Mouse (Mus musculus): ENCODE measurements around the gene Slc44a5.
"Not testable (repeated sequence)": the region's sequence is repeated elsewhere in the genome, so short reads cannot be mapped to it uniquely, and the experiment has no call there.

Gene Slc44a5

GRCm38 (mm10) chr3:153960884-153961283, 12.4 kb upstream of the Slc44a5 start:
- in situ Hi-C loops (cut with MboI; ENCODE audit: unreplicated experiment in 2 of 2) = loop anchor here in 1 of 2 experiments (10.0 kb wide), 1 partner anchor 614 kb away; no protein-coding TSS in a partner anchor

DNA sequence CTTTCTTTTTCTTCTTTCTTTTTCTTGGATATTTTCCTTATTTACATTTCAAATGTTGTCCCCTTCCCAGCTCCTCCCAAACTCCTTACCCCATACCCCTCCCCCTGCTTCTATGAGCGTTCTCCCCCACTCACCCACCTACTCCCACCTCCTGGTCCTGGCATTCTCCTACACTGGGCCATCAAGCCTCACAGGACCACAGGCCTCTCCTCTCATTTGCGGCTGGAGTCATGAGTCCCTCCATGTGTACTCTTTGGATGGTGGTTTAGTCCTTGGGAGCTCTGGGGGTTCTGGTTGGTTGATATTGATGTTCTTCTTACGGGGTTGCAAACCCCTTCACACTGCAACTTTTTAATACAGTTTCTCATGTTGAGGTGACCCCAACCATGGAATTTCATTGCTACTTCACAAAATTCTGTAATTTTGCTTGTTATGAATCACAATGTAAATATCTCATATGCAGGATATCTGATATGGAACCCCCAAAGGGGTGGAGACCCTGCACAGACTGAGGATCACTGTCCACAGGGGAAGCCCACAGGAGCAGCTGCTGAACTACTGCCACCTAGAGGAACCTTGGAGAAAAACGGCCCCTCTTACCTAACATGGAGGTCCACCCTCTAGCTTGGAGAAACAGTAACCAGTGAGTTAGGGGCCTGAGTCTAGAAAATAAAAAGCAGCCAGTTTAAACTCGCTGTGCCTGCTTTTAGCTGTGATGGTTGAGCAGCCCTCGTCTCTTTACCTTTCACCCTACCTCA, 11.4 kb upstream of the Slc44a5 start:
- in situ Hi-C loops (cut with MboI; ENCODE audit: unreplicated experiment in 2 of 2) = loop anchor here in 1 of 2 experiments (10.0 kb wide), 1 partner anchor 613 kb away; no protein-coding TSS in a partner anchor

DNA sequence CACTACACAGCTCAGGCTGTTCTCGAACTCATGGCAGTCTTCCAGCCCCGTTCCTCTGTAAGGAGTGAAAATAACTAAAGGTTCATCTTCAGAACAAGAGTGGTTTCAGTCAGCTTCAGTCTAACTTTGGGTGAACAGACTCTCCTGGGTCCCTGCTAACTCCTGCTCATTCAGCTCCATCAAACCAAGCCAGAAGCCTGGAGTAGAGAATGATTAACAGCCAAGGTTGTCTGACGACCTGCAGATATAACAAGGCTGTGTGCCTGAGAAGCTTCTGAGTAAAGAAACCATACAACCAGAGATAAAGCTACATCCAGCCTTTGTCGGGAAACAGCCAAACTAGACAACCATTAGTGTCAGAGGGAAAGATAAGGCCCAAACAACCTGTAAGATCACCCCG, 5.8 kb upstream of the Slc44a5 start:
- in situ Hi-C loops (cut with MboI; ENCODE audit: unreplicated experiment in 2 of 2) = loop anchor here in 1 of 2 experiments (10.0 kb wide), 1 partner anchor 607 kb away; no protein-coding TSS in a partner anchor

GRCm38 (mm10) chr3:153968549-153968948, 4.7 kb upstream of the Slc44a5 start:
- in situ Hi-C loops (cut with MboI; ENCODE audit: unreplicated experiment in 2 of 2) = loop anchor here in 1 of 2 experiments (10.0 kb wide), 1 partner anchor 606 kb away; no protein-coding TSS in a partner anchor

- in situ Hi-C loops (cut with MboI; ENCODE audit: unreplicated experiment in 2 of 2) = loop anchor here in 1 of 2 experiments (10.0 kb wide), 1 partner anchor 605 kb away; no protein-coding TSS in a partner anchor
Observed at GRCm38 (mm10) chr3:153969451-153969850, 3.8 kb upstream of the Slc44a5 start.

DNA sequence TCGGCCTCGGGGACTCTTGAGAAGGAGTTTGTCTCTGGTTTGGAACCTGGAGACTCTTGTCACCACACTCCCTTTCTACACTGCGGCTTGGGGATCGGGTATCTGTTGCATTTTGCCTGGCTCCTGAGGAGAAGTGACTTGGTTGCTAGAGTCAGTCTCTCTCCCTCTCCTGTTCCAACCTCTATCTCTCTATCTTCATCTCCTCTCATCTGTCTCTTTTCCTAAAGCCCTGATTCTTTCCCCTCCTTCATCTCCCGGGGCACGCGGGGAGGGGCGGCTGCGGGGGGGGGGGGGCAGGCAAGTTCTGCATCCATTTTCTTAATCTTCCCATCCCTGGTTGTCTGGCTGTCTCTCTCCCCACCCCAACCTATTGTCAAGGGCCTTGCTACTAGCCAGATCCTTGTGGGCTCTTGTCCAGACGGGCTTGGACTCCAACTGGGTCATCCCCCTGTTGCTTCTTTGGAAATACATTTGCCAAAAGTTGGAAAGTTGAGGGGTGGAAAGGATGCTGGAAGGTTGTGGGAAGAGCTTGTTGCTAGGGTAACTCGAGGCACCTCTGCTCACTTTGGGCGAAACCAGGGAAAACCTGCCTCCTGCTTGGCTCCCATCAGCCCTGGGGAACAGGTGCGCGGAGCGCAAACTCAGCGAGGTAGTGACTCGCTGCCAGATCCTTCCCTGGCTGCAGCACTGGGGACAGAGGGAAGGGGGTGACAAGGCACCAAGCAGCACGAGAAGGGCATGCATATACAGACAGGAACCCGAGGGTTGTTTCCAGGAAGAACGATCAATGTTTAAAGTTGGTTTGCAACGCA, 919 bp downstream of the Slc44a5 start:
- in situ Hi-C loops (cut with MboI; ENCODE audit: unreplicated experiment in 2 of 2) = no loop called here

DNA sequence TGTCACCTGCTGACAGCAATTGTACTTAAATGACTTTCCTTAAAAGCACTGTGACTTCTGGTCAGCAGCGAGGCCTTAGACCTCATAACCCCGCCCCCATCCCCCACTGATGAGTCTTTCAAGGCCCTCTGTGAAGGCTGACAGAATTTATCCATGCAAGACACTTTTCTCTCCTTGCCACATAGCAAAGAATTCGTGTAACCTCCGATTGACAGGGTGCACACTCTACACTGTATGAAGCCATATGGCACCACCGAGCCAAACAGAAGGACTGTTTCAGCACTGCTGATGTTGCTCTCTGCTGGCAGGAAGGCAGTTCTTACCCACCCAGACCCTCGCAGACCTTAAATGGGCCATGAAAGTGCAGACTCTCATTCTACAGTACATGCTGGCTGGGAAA, 1.8 kb downstream of the Slc44a5 start:
- in situ Hi-C loops (cut with MboI; ENCODE audit: unreplicated experiment in 2 of 2) = no loop called here

DNA sequence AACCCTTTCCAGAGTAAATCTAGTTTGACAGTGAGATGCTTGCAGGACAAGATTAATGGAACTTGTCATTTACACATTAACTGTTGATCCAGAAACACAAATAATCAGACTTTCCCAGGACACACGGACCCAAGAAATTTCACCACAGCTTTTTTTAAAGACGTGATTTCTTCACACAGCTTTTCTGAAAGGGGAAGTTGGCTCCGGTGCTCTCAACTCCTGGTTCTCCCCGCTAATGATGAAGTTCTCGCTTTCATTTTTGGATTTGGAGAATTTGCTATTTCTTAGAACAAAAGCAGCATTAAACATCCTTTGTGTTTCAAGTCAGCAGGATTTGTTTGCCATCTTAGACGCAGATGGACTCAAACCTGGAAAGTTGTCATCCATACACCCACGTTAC, 2.6 kb downstream of the Slc44a5 start:
- in situ Hi-C loops (cut with MboI; ENCODE audit: unreplicated experiment in 2 of 2) = no loop called here

DNA sequence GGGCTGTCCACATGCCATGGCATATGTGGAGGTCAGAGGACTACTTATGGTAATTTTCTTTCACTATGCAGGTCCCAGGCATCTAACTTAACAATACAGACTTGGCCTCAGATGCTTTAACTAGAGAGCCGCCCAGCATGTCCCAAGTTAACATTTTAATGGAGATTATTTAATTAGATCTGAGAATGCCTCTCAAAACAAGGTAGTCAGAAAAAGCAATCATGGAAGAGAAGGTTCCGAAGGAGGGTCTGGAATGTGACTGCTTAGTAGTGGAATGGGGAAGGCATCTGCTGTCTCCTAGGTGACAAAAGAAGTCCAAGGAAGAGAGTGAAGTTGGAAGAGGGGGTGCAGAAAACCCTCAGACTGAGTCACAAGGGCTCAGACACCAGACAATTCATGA, 7.4 kb downstream of the Slc44a5 start:
- in situ Hi-C loops (cut with MboI; ENCODE audit: unreplicated experiment in 2 of 2) = no loop called here

- in situ Hi-C loops (cut with MboI; ENCODE audit: unreplicated experiment in 2 of 2) = no loop called here
Observed at GRCm38 (mm10) chr3:153984428-153985340, 11.4 kb downstream of the Slc44a5 start.

DNA sequence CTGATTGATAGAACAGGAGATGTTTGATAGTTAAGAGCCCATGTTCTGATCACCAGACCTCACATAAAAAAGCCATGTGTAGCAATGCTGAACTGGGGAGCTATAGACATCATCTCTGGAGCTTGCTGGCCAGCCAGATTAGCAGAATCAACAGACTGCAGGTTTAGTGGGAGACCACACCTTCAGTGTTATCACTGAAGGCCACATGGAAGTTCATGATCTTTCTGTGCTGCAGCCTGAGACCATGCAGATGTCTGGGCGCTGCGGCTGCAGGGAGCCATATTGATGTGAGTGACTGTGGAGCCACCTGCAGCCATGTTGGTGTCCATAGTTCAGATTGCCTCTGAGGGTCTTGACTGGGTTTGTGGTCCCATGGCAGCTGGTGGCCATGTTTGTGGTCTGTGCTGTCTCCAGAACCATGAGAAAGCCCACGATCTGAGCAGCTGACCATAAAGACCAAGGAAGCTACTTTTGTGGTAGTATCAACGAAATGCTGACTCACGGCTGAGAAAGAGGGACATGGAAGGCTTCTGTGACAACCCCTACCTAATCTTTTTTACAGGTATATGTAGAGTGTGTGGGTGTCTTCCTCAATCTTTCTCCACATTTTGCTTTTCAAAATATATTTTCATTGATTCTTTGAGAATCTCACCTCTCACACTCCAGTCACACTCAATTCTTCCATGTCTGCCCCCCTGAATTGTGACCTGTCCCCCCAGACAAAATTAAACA, 26.7 kb downstream of the Slc44a5 start:
- in situ Hi-C loops (cut with MboI; ENCODE audit: unreplicated experiment in 2 of 2) = no loop called here

GRCm38 (mm10) chr3:154001348-154001747, 28.1 kb downstream of the Slc44a5 start:
- in situ Hi-C loops (cut with MboI; ENCODE audit: unreplicated experiment in 2 of 2) = no loop called here

- in situ Hi-C loops (cut with MboI; ENCODE audit: unreplicated experiment in 2 of 2) = no loop called here
Observed at GRCm38 (mm10) chr3:154046876-154047275, 73.6 kb downstream of the Slc44a5 start.

DNA sequence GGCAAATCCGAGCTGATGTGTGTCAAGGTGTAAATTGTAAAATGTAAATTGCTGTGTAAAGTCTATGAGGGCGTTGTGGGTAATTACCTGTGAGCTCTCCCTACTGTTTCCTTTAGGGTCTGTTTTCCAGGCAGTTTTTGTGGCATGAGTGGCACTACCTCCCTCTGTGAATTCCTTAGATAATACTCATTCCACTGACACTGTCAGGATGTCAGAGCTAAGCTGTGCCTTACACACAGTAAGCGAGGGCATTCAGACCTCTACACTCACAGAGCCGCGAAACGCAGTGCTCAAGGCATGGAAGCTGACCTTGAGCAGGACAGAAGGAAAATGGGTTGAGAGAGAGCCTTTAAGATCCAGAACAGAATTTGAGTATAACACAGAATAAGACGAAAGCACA, 80.1 kb downstream of the Slc44a5 start:
- in situ Hi-C loops (cut with MboI; ENCODE audit: unreplicated experiment in 2 of 2) = no loop called here

DNA sequence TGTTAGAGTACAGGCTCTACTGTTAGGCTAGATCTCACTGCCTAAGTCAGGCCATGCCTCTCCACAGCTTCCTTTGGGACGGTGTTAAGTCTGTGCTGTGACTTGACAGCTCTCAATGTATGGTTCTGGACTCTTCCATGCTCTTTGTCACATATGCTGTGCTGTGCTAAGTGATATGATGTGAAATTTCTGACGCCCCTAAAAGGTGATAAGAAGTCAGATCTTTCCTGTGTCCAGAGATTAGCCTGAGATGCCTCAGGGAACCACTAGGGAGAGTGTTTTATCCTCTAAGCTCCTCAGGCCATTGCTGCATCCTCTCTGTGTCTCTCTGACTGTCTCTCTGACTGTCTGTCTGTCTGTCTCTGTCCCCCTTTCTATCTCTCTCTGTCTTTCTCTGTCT, 84.2 kb downstream of the Slc44a5 start:
- in situ Hi-C loops (cut with MboI; ENCODE audit: unreplicated experiment in 2 of 2) = no loop called here

- in situ Hi-C loops (cut with MboI; ENCODE audit: unreplicated experiment in 2 of 2) = no loop called here
Observed at GRCm38 (mm10) chr3:154058200-154058599, 85.0 kb downstream of the Slc44a5 start.

- in situ Hi-C loops (cut with MboI; ENCODE audit: unreplicated experiment in 2 of 2) = not testable (repeated sequence)
Observed at GRCm38 (mm10) chr3:154071989-154072388, 98.8 kb downstream of the Slc44a5 start.

- in situ Hi-C loops (cut with MboI; ENCODE audit: unreplicated experiment in 2 of 2) = no loop called here
Observed at GRCm38 (mm10) chr3:154075749-154076148, 102.5 kb downstream of the Slc44a5 start.

GRCm38 (mm10) chr3:154081687-154082086, 108.5 kb downstream of the Slc44a5 start:
- in situ Hi-C loops (cut with MboI; ENCODE audit: unreplicated experiment in 2 of 2) = no loop called here

GRCm38 (mm10) chr3:154082241-154082640, 109.0 kb downstream of the Slc44a5 start:
- in situ Hi-C loops (cut with MboI; ENCODE audit: unreplicated experiment in 2 of 2) = no loop called here

Measured in v-Abl transformed pro-B cells (cell line).